Mouse (Mus musculus): Measurements from ENCODE around the gene March4.

GRCm38 (mm10) chr1:72490193-72490592 lies 46.5 kb downstream of the March4 start:
- TF ChIP-seq E2F4 (IDR thresholded peaks at IDR 0.05; ENCODE audit: insufficient read depth) (no peak), POLR2A (IDR thresholded peaks at IDR 0.05; ENCODE audit: insufficient read length, low read depth) (no peak), TCF3 (IDR thresholded peaks at IDR 0.05; ENCODE audit: insufficient read length, low read depth) (no peak), USF1 (IDR thresholded peaks at IDR 0.05; ENCODE audit: low read depth) (no peak), MYOD1 (IDR thresholded peaks at IDR 0.05; ENCODE audit: control insufficient read depth in 1 of 3, insufficient read length in 2 of 3, low read depth in 2 of 3) (no peak), TCF12 (IDR thresholded peaks at IDR 0.05; ENCODE audit: insufficient read depth, poor library complexity, severe bottlenecking) (no peak)

Measured in myocyte (in vitro differentiated cells).